Mouse (Mus musculus): ENCODE measurements around the gene Epdr1.

- TF ChIP-seq CTCF (IDR thresholded peaks at IDR 0.05) (no peak), EP300 (IDR thresholded peaks at IDR 0.05) (no peak)
Observed at GRCm38 (mm10) chr13:19575947-19576346, 43.8 kb downstream of the Epdr1 start.

All from lung, postnatal 0 days (tissue).